Mouse (Mus musculus) T-helper 2 cell (primary cell): ENCODE results near the gene Olfr168.
"Not testable (repeated sequence)": the region's sequence is repeated elsewhere in the genome, so short reads cannot be mapped to it uniquely, and the experiment has no call there.

ENCODE experiments used
- in situ Hi-C: fragments of 300-600 bp; cut with MboI, MseI; formaldehyde crosslinking; loops from one replicate; pipeline ENCODE4 v1.15.1; 2025; ENCODE audit warnings: high pct_unique_total_duplicates

Gene Olfr168

GRCm38 (mm10) chr16:19535455-19535854, at the start of gene Olfr168:
Olfr168 (minus strand) TSS chr16:19535555.
- in situ Hi-C loops: no loop called here

- in situ Hi-C loops: not testable (repeated sequence)
These were observed 36.4 kb upstream of the Olfr168 start, which contains the start of gene Olfr169 for GRCm38 (mm10) chr16:19571709-19572108. Olfr169 (minus strand) TSS chr16:19571809.

DNA sequence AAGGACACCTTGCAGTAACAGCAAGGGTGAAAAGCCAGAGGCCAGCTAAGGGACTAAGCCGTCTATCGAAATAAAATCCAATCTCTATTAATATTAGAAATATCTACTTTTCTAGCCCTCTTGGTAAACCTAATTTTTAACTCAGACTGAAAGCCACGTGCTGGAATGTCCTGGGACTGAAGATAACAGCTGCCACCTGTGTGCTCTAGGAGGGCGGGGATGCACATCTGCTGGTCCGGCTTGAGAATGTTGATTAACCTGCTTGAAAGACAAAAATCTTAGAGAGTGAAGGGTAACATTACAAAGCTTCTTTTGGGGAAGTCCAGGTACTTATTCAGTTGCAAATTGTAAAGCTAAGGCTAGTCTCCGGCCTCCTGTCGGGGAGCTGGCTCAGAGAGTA, 18.1 kb upstream of the Olfr168 start:
- in situ Hi-C loops: not testable (repeated sequence)

DNA sequence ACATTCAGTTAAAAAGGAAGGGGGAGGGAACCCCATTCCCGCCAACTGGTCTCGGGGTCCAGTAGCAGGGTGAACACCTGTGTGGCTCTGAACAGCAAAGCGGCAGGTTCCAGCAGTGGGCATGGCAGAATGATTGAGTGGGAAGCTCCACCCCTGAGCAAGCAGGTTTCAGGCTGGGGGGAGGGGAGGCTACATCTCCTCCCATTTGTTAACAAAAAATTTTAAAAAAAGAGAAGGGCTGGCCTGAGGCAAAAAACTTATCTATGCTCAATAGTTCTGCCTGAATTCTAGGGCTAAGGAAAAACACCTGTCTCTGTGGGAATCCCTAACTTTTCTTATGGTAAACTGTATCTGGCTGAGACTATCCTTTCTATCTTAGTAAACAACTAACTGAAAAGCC, 16.9 kb upstream of the Olfr168 start:
- in situ Hi-C loops: not testable (repeated sequence)

DNA sequence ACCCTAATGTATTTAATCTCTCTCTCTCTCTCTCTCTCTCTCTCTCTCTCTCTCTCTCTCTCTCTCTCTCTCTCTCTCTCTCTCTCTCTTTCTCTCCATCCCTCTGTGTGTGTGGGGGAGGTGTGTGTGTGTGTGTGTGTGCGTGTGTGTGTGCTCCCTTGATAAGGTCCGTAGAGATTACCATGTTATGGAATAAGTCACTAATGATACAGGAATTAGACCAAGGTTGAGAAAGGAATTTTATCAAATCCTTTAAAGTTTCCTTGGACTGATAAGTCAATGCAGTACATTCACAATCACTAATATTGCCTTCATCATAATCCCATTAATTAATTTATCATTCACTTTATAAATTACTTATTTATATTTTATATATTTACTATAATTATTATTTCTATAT, 13.2 kb downstream of the Olfr168 start, which contains the start of gene Olfr167:
Gene Olfr167 (minus strand): TSS at position 101 of the 400 bp plus-strand sequence.
- in situ Hi-C loops: no loop called here

DNA sequence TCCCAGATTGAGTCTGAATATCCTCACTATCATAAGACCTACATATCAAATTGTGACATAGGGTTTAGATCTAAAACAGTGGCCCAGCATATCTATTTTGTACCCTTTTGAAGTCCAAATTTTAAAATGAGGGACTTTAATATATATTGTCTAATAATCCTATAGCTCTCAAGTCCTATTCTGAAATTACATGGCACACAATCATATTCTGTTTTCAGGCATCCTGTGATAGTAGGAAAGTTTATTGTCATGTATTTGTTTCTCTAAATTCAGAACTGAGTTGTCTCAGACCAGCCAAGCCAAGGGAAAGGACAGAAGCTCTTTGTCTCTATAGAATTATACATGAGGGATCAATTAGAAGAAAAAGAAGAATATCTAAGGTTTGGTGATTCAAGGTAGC, 52.0 kb downstream of the Olfr168 start, which contains the start of gene Olfr166:
Gene Olfr166 (plus strand): TSS at position 301 of the 400 bp plus-strand sequence.
- in situ Hi-C loops: no loop called here
